Mouse (Mus musculus) limb, embryonic 14.5 days (tissue): ENCODE results near the gene Agbl1. TPM values are rescaled to one million over a fixed set of nuclear protein-coding genes. Genes with fewer than 3 reads are reported as not detected.

Experiments
- ATAC-seq: fragments of 200-750 bp; cut with Nextera tagmentation; 2 replicates; pipeline ENCODE4 v1.8.0; 2017; ENCODE audit warnings: low read depth, moderate number of reproducible peaks, moderate TSS enrichment; ENCODE audit not compliant: low FRiP score
- DNase-seq: peaks from one replicate; pipeline ENCODE4 v3.0.0-alpha.2; 2015; ENCODE audit warnings: low spot score
- H3K27ac ChIP-seq: fragments of 300-500 bp; sonication (generic); replicated peaks from 2 replicates; pipeline ENCODE4 v1.5.1; 2014; ENCODE audit warnings: low read depth, mild to moderate bottlenecking, low read length, moderate library complexity, mixed read lengths
- H3K27me3 ChIP-seq: fragments of 300-500 bp; sonication (generic); 2 replicates; pipeline ENCODE4 v1.6.1; 2014; ENCODE audit warnings: low read length, mixed read lengths; ENCODE audit not compliant: control insufficient read depth, insufficient read depth
- H3K36me3 ChIP-seq: fragments of 300-500 bp; sonication (generic); 2 replicates; pipeline ENCODE4 v1.6.1; 2014; ENCODE audit warnings: mild to moderate bottlenecking, low read length, moderate library complexity, mixed read lengths; ENCODE audit not compliant: control insufficient read depth, insufficient read depth
- H3K4me1 ChIP-seq: fragments of 300-500 bp; sonication (generic); 2 replicates; pipeline ENCODE4 v1.6.1; 2014; ENCODE audit warnings: antibody characterized with exemption, low read length, mixed read lengths; ENCODE audit not compliant: control insufficient read depth, insufficient read depth
- H3K4me2 ChIP-seq: fragments of 300-500 bp; sonication (generic); replicated peaks from 2 replicates; pipeline ENCODE4 v1.6.1; 2014; ENCODE audit warnings: low read depth, mild to moderate bottlenecking, low read length, moderate library complexity; ENCODE audit not compliant: severe bottlenecking
- H3K4me3 ChIP-seq: fragments of 300-500 bp; sonication (generic); replicated peaks from 2 replicates; pipeline ENCODE4 v1.5.1; 2014; ENCODE audit warnings: low read length
- H3K9ac ChIP-seq: fragments of 300-500 bp; sonication (generic); 2 replicates; pipeline ENCODE4 v1.6.1; 2014; ENCODE audit warnings: mild to moderate bottlenecking, low read depth, low read length, moderate library complexity; ENCODE audit not compliant: severe bottlenecking
- H3K9me3 ChIP-seq: fragments of 300-500 bp; sonication (generic); 2 replicates; pipeline ENCODE4 v1.6.1; 2016; ENCODE audit warnings: low read length; ENCODE audit not compliant: control insufficient read depth
- POLR2A ChIP-seq: fragments of 200-500 bp; IDR thresholded peaks from 2 replicates; pipeline ENCODE4 v1.8.0; 2012; ENCODE audit warnings: inconsistent platforms, mild to moderate bottlenecking, moderate library complexity, borderline replicate concordance; ENCODE audit not compliant: insufficient read depth, insufficient read length; ENCODE audit errors: extremely low read depth
- WGBS: fragments of 180-500 bp; shearing (Covaris S2); extraction: QIAGEN DNeasy Blood & Tissue Kit; methylation state at CpG from one replicate; pipeline ENCODE4 v1.1.7; 2014; 5-methylcytosine and 5-hydroxymethylcytosine counted together
- polyA plus RNA-seq, 2 experiments: library from polyadenylated mRNA; depleted of rRNA in 1 of 2; stranded (reverse) in 1 of 2; unstranded in 1 of 2; fragments of >200 nt; fragmentation: Nextera tagmentation in 1 of 2; extraction: Ambion mirVana in 1 of 2; gene quantifications; 2 replicates each; pipeline versions ENCODE4 v1.2.1 to v1.2.3; 2012 to 2014

Agbl1 gene
- polyA plus RNA-seq, 2 experiments = 0.14 to 0.15 TPM

GRCm38 (mm10) chr7:76282831-76283230 is 53.1 kb downstream of the Agbl1 start:
- 46% methylated on average over 2 of the region's 2 CpGs for WGBS

GRCm38 (mm10) chr7:76287531-76287930 is 57.8 kb downstream of the Agbl1 start:
- DNase-seq (peak; percentile 16), ATAC-seq (no peak)
- H3K27ac ChIP-seq = no peak overlapping the region
- no peak overlapping the region for H3K4me3 ChIP-seq
- no peaks in the 10 kb centered on the region for H3K27me3 ChIP-seq
- H3K9ac ChIP-seq = no peak overlapping the region
- no peaks in the 10 kb centered on the region for H3K4me1 ChIP-seq
- no peak overlapping the region for H3K4me2 ChIP-seq
- no peaks in the 10 kb centered on the region for H3K36me3 ChIP-seq
- no peaks in the 10 kb centered on the region for H3K9me3 ChIP-seq
- WGBS = 85% methylated on average over 3 of the region's 3 CpGs
- TF ChIP-seq POLR2A = no peak

More at GRCm38 (mm10) chr7:76282831-76283230, 53.1 kb downstream of the Agbl1 start:
- no peak for TF ChIP-seq POLR2A
- H3K27me3 ChIP-seq = no peaks in the 10 kb centered on the region
- DNase-seq = no peak
- ATAC-seq = no peak
- no peak overlapping the region for H3K4me3 ChIP-seq
- H3K9ac ChIP-seq = no peak overlapping the region
- H3K4me1 ChIP-seq = no peaks in the 10 kb centered on the region
- H3K4me2 ChIP-seq = no peak overlapping the region
- H3K9me3 ChIP-seq = no peaks in the 10 kb centered on the region
- no peak overlapping the region for H3K27ac ChIP-seq
- no peaks in the 10 kb centered on the region for H3K36me3 ChIP-seq

DNA sequence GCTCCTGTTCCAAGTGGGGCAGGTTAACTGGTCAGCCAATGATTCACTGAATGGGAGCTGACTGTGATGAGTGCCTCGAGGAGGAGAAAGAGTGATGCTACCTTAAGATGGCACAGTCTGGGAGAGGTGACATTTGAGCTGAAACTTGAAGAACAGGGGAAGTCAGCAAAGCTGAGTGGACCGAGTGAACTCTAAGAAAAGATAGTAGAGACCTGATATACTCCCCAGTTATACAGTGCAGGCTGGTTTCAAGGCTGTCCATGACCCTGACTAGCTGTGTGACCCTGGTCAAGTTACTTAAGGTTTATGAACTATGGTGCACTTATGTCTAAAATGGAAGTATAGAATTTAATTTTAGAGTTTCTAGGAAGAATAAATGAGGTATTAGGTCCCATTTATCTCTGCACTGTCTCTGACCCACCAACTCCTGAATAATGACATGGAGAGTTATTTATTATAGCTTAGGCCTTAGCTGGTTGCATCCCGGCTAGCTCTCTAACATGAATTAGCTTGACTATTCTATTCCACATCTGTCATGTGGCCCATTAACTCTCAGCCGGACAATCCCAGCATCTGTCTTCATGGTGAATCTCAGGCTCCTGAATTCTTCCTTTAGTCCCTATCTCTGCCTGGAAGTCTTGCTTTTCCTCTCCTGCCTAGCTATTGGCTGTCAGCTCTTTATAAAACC is 92.3 kb downstream of the Agbl1 start:
- no peak for TF ChIP-seq POLR2A
- ATAC-seq (no peak), DNase-seq (no peak)
- H3K4me1 ChIP-seq = no peaks in the 10 kb centered on the region
- 78% methylated on average over 4 of the region's 4 CpGs for WGBS
- H3K4me2 ChIP-seq = no peak overlapping the region
- no peak overlapping the region for H3K9ac ChIP-seq
- H3K9me3 ChIP-seq = no peaks in the 10 kb centered on the region
- no peaks in the 10 kb centered on the region for H3K27me3 ChIP-seq
- no peak overlapping the region for H3K27ac ChIP-seq
- no peak overlapping the region for H3K4me3 ChIP-seq
- H3K36me3 ChIP-seq = no peaks in the 10 kb centered on the region

DNA sequence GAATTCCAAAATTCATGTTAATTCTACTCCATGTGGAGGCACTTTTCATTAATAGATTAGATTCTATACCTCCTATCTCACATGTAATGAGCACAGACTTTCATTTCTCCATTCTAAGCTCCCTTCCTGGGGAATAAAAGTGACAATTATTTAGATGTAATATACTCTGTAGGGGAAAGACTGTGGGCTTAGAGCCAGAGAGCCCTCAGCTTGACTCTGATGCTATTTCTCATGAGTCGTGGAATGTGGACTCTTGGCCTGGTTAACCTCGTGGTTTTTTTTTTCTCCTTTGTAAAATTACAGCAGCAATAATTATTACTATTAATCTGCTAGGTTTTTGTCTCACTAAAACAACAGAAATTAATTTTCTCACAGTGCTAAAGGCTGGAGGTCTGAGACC is 96.4 kb downstream of the Agbl1 start:
- Histone ChIP-seq H3K4me3 (no peak overlapping the region), H3K4me1 (no peaks in the 10 kb centered on the region), H3K36me3 (no peaks in the 10 kb centered on the region), H3K4me2 (no peak overlapping the region), H3K27ac (no peak overlapping the region), H3K9ac (no peak overlapping the region), H3K27me3 (no peaks in the 10 kb centered on the region), H3K9me3 (no peaks in the 10 kb centered on the region)
- no peak for DNase-seq
- 62% methylated on average over 2 of the region's 2 CpGs for WGBS
- ATAC-seq = no peak
- TF ChIP-seq POLR2A = no peak

GRCm38 (mm10) chr7:76339308-76339707 is 109.6 kb downstream of the Agbl1 start:
- DNase-seq (no peak), ATAC-seq (no peak)
- Histone ChIP-seq H3K4me3 (no peak overlapping the region), H3K36me3 (no peaks in the 10 kb centered on the region), H3K9me3 (no peaks in the 10 kb centered on the region), H3K4me2 (no peak overlapping the region), H3K27me3 (no peaks in the 10 kb centered on the region), H3K9ac (no peak overlapping the region), H3K4me1 (no peaks in the 10 kb centered on the region), H3K27ac (no peak overlapping the region)
- 95% methylated on average over 4 of the region's 4 CpGs for WGBS
- no peak for TF ChIP-seq POLR2A
